Mouse (Mus musculus) layer of hippocampus, adult 8-10 months (tissue): ENCODE data around the gene Fam160b1. TPM values are rescaled to one million over a fixed set of nuclear protein-coding genes. Genes with fewer than 3 reads are reported as not detected.
A peak's percentile ranks its signal among the peaks of the same experiment; 100 is the strongest.

ENCODE experiments used
- DNase-seq, 2 experiments: peaks; one replicate each; pipeline ENCODE4 v3.0.0; 2022; ENCODE audit warnings: low spot score in 2 of 2
- total RNA-seq, 4 experiments: library from RNA; stranded (reverse); gene quantifications; 2 replicates each; pipeline ENCODE4 v1.2.4; 2022

The Fam160b1 gene
- total RNA-seq, result 10 to 100 TPM; 19.1 to 24.8 (median 21.2) TPM

GRCm38 (mm10) chr19:57360341-57361130 lies at the start of gene Fam160b1:
Fam160b1 (plus strand) TSS chr19:57360680.
- DNase-seq, result peak; percentile 91

- DNase-seq, result no peak
Observed at GRCm38 (mm10) chr19:57313226-57313625, 47.3 kb upstream of the Fam160b1 start.

DNA sequence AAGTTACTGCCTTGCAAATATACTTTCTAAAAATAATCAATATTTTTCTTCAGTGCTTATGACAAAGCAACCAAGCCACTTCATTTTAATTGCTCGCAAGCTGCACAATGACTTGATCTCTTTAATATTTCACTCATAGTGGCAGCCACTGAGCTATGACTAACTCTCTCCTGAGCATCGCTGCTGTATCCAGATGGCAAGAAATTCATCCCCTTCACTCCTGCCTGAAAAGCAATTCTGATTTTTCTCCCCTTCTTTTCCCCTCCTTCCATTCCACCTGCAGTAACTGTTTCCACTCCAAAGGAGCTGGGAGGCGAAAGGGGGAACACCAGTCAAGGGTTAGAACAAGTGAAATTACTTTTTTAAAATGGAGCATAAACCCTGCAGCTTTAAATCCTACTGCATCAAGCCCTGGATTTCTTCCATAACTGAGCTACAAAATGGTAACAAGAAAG lies 46.6 kb upstream of the Fam160b1 start:
- no peak for DNase-seq

DNA sequence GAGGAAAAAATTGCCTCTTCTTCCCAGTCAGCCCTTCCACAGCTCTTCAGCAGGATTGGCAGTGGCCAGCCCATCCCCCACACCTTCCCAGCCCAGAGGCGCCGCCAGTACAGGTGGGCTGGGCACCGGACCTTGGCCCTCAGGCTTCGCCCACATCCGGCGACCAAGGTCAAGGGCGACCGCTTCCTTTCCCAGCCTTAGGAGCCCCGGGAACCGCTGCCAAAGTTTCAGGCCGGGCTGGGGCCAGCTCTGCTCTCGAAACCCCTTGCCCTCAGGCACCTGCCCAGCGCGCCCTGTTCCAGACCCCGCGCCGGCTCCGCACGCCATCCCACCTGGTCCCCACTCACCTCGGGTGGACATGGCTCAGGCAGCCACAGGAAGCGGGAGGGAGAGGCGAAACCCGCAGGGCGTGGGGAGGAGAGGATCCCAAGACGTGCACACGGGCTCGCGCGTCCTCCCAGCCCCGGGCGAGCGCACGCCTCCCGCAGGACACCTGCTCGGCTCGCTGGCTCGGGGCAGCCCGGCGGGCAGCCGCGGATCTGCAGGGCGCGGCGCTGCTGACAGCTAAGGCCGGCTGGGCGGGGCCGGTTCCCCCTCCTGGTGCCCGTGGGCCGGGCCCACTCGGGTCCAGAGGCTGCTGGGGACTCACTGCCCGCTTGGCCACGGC lies 46.0 kb upstream of the Fam160b1 start, which contains the start of gene Ablim1:
Gene Ablim1 (minus strand): TSS at position 574 of the 667 bp plus-strand sequence.
- peak; percentile 37 to 38 for DNase-seq

DNA sequence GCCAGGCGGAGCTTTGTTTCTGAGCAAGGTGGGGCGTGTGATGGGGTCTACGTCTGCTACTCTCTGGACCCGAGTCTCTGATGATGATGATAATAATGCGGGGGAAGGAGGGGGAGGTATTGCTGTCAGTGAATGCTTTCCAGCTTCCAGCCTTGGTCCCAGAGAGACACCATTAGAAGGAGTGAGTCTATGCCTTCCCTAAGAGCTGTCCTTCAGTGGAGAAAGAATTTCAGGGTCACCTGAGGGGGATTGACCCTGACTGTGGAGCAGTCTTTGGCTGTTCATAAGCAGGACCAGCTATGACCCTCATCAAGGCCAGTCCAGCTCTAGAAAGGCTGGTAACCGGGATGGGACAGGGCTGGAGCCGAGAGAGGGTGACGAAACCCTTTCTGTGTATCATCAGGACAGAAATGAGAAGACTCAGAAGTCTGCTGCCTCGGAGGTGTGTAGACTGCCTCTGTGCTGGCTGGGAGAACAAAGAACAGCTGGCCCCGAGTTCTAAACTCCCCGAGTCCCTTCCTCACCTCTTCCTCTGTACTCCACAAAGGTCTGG lies 45.4 kb upstream of the Fam160b1 start:
- no peak for DNase-seq

- DNase-seq, result no peak
Observed at GRCm38 (mm10) chr19:57316597-57316996, 43.9 kb upstream of the Fam160b1 start.

DNA sequence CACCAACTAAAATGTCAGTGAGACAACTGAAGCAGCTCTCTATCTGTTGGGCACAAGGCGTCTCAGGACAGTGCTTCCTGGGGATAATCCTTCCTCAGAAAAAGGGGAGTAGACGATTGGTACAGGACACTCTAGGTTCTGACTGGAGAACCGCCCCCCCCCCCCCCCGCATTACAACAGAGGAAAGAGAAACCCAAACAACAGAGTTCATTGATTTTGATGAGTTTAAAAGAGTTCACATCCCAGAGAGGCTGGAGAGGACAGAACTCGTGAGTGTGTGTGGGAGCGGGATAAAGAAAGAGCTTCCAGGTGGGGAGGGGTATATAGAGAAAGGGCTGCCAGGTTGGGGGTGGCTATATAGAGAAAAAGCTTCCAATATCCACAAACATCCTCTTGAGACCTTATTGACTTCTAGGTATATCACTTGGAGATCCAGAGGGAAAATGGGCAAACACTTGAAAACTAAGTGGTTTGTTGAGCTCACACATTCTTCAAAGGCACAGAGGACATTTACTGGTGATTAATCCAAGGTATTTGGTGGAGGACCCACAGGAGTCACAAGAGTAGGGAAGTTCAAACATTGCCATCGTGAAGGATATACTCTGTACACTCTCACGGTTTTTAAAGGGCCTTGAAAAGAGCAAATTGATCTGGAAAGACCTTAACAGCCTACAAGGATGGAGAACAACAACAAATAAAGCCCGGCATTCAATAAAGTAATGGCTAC lies 39.7 kb upstream of the Fam160b1 start:
- DNase-seq, result no peak

DNA sequence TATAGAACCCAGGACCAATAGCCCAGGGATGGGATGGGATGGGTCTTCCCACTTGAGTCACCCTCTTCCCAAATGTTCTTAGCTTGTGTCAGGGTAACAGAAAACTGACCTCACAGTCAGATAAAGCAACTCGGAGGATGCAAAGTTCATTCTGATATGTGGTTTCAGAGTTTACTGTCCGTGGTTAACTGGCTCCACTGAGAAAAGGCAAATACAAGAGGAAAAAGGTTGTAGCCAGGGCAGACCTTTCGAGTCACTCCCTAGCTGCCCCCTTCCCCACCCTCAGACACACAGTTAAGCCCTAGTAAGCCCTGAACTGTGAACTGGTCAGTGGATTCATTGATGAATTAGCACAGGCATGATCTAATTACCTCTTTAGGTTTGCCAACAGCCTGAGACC lies 38.6 kb upstream of the Fam160b1 start:
- DNase-seq, result no peak

DNA sequence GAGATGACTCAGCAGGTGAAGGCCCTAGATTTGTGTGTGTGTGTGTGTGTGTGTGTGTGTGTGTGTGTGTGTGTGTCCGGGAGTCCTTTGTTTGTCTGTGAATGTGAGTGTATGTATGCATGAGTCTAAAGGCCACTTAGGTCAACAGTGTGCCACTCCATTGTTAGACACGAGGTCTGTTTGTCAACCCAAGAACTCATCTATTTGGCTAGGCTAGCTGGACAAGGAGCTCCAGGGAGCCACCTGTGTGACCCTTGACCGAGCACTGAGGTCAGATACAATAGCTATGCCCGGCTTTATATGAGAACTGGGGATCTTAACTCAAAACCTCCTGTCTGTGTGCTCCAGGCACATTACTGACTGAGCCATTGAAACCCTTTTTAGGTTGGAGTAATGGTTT lies 38.0 kb upstream of the Fam160b1 start:
- DNase-seq, result no peak

GRCm38 (mm10) chr19:57323087-57323486 lies 37.4 kb upstream of the Fam160b1 start:
- DNase-seq, result no peak

DNA sequence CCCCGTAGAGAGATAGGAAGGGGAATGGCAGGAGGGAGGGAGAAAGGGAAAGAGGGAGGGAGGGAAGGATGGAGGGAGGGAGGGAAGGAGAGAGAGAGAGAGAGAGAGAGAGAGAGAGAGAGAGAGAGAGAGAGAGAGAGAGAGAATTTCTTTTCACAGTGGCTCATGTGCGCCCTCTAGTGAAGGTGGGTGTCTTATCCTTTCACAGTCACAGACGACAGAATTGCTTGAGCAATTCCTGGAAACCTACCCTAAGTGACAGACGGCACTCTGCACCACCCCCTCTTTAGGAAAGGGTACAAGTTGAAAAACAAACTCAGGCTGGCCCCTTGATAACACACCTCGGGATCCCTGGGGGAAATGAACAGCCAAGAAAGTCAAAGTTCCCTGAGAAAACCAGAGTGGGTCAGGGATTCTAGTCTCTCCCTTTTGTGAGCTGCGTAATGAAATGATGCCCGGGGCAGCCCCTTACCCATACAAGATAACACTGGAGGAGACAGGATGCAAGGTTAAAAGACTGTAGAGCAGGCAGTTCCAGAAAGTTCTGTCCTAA lies 34.7 kb upstream of the Fam160b1 start:
- peak; percentile 43 to 67 for DNase-seq

DNA sequence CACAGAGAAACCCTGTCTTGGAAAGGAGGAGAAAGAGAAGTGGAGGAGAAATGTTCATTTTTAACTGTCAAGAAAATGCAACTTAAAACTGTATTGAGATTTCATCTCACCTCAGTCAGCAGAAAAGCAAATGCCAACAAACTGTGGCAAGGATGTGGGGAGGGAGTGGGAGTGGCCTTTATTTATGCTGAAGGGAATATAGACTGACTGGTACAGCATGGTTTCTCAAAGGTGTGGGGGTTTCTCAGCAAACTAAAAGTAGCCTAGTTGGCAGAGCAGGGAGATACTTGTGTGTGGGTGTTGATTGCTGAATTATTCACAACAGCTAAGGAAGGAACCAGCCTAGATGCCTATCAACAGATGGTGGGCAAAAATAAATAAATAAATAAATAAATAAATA lies 32.8 kb upstream of the Fam160b1 start:
- DNase-seq, result no peak

DNA sequence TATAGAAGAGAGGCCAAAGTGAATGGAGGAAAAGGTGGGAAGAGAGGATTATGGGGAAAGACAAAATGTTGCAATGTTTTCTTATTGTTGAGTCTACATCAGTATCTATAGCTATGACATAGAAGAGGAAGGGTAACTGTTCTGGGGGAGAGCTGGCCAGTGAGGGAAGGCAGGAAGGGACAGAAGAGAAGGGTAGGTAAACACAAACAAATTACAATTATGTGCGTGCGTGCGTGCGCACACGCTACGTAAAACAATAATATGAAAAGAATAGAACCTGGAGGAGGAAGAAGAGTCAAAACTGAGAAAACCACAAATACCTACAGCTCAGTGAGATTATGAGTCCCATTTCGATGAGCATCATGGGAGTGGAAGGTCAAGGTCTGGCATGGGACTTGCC lies 32.2 kb upstream of the Fam160b1 start:
- DNase-seq, result no peak

GRCm38 (mm10) chr19:57328792-57329191 lies 31.7 kb upstream of the Fam160b1 start:
- peak in 1 of 2 experiments; percentile 40 for DNase-seq

DNA sequence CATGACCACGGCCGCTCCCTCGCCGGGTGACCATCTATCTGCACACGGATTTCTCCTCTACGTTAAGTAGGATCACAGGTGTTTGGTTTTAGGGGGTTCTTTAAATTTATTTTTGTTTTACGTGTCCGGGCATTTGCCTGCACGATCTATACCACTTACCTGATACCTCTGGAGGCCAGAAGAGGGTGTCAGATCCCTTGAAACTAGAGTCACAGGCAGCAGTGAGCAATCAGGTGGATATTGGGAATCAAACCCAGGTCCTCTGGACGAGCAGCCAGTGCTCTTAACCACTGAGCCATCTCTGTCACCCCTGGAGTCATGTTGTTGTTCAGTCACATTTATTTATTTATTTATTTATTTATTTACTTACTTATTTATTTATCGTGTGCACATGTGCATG lies 30.2 kb upstream of the Fam160b1 start:
- no peak for DNase-seq

GRCm38 (mm10) chr19:57331237-57331636 lies 29.2 kb upstream of the Fam160b1 start:
- no peak for DNase-seq

DNA sequence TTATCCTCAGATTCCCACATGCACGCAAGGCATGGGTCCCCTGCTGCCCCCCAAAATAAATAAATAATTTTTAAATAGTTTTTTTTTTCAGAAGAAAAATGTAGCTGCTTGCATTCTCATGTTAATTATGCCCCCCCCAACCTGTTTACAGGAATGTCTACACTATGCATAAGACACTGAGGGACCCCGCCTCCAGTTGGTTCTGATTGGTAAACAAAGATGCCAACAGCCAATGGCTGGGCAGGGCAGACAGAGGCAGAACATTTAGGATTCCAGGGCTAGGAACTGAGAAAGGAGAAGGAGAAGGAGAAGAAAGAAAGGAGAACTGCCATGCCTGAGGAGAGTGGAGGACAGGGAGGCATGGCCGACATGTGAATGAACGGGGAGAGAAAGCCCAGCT lies 27.1 kb upstream of the Fam160b1 start:
- no peak for DNase-seq

- no peak for DNase-seq
Observed at GRCm38 (mm10) chr19:57335135-57335534, 25.3 kb upstream of the Fam160b1 start.

GRCm38 (mm10) chr19:57339281-57339864 lies 21.1 kb upstream of the Fam160b1 start:
- DNase-seq, result no peak

DNA sequence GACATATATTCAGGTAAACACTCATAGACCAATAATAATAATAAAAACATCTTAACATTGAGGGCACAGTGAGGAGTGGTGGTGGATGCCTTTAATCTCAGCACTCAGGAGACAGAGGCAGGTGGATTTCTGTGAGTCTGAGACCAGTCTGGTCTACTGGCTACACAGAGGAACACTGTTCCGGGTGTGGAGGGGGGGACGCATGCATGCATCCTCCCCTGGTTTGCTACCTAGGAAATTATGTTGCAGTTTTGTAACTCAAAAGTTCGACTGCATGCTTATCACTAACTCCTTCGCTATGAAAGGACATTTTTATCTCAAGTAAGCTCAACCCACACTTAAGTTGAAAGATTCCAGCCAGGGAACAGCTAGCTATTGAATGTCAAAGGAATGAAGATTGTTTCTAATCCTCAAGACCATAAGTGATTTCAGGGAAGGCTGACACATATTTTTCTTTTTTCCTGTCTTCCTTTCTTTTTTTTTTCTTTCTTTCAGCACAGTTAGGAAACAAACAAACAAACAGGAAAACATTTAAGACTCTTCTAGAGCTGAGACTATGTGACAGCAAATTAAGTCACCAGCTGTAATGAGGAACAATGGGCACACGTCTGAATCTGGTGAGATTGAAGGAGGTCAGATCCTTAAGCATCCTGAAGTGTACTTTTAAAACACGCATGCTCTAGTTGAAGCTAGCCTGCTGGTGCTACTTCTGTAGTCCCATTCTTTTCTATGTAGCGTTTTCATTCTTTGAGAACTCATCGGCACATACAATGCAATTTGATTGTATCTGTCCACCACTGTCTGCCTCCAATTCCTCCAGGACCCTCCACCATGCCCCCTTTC lies 19.4 kb upstream of the Fam160b1 start:
- no peak for DNase-seq
